Mouse (Mus musculus) neutrophil, adult 83 days (primary cell): Measurements from ENCODE around the gene Mill1. TPM values are rescaled to one million over a fixed set of nuclear protein-coding genes. Genes with fewer than 3 reads are reported as not detected.

ENCODE experiments used
- total RNA-seq, 2 experiments: library from RNA; stranded (reverse); gene quantifications; one replicate each; pipeline ENCODE4 v1.2.4; 2023

Mill1 gene
- not detected for total RNA-seq

GRCm38 (mm10) chr7:18245047-18245446 is at the start of gene Mill1:
TSS of gene Mill1 (plus strand) at chr7:18245347.

Other genes with a start within 250 kb of the Mill1 start
- gene Ceacam13, start 235.5 kb upstream of the Mill1 start, total RNA-seq, result not detected
- not detected for gene Ceacam12, start 179.4 kb upstream of the Mill1 start, total RNA-seq
- not detected for gene Igfl3, start 68.9 kb upstream of the Mill1 start, total RNA-seq
- gene Psg18, start 109.7 kb downstream of the Mill1 start, total RNA-seq, result not detected
- gene Psg28, start 186.7 kb downstream of the Mill1 start, total RNA-seq, result not detected
- not detected for gene Psg26, start 238.8 kb downstream of the Mill1 start, total RNA-seq